Mouse (Mus musculus): Measurements from ENCODE around the gene Alg9. TPM values are rescaled to one million over a fixed set of nuclear protein-coding genes. Genes with fewer than 3 reads are reported as not detected.

Alg9 gene
- polyA plus RNA-seq (2015; fragmentation: Nextera tagmentation; extraction: Ambion mirVana), result 57.9 and 65.7 TPM in 2 replicates

GRCm38 (mm10) chr9:50774991-50775612, at the start of gene Alg9, which contains the start of gene 1110032A03Rik:
Gene Alg9, plus strand, starts transcription at chr9:50775019.
Gene 1110032A03Rik, minus strand, starts transcription at chr9:50775520.
- ATAC-seq, result peak; percentile 88
- Histone ChIP-seq H3K27me3 (replicated peaks; ENCODE audit: control insufficient read depth, insufficient read depth, low read length) (no peaks in the 10 kb centered on the region), H3K9me3 (ENCODE audit: control insufficient read depth, low read length) (no peaks in the 10 kb centered on the region), H3K9ac (ENCODE audit: low read depth, low read length) (peak within 1 kb of the TSS; percentile 97), H3K4me2 (ENCODE audit: low read length) (peak within 1 kb of the TSS; percentile 86), H3K36me3 (ENCODE audit: control insufficient read depth, insufficient read depth, low read length) (peaks cover 4% of the 10 kb centered on the region; the same call in 1 of the 2 replicates), H3K27ac (ENCODE audit: low read depth, low read length) (peak within 1 kb of the TSS; percentile 95), H3K4me1 (ENCODE audit: control insufficient read depth, insufficient read depth, low read depth, low read length) (peaks cover 15% of the 10 kb centered on the region), H3K4me3 (ENCODE audit: low read length) (peak within 1 kb of the TSS; percentile 95)
- WGBS, result 1% methylated on average over 50 of the region's 51 CpGs

DNA sequence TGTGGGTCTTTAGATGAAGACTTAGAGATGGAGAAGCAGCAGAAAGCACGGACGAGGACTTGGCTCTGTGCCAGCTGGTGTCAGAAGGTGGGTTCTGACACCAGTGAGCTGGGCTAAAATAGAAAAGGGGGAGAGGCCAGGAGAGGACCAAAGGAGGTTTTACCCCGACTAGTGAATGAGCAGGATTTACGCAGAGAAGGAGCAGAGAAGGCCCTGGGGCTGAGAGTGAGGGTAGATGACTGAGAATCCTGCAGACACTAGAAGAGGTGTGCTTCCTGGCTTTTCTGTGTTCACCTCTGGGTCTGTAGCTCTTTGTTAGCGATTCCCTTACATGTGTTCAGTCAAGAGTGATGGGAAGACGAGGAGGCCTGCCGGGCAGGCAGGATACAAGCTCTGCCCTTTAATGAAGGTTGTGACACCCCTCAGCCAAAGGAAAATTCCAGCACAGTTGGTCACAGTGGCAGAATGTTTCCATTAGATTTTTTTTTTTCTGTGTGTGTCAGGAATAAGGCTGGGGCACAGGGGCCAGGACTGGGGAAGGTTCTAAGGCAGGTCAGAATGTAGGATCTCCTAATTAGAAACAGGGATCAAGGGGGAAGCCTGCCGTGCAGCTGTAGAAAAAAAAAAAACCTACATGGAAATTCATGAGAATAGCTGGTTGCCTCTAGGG, 48.8 kb upstream of the Alg9 start:
- Histone ChIP-seq H3K4me2 (ENCODE audit: low read length) (peak overlapping the region; percentile 70), H3K9ac (ENCODE audit: low read depth, low read length) (peak overlapping the region; percentile 66), H3K9me3 (ENCODE audit: control insufficient read depth, low read length) (no peaks in the 10 kb centered on the region), H3K27ac (ENCODE audit: low read depth, low read length) (peak overlapping the region; percentile 59; the same call in 1 of the 2 replicates), H3K4me3 (ENCODE audit: low read length) (peak overlapping the region; percentile 63), H3K27me3 (replicated peaks; ENCODE audit: control insufficient read depth, insufficient read depth, low read length) (no peaks in the 10 kb centered on the region), H3K4me1 (ENCODE audit: control insufficient read depth, insufficient read depth, low read depth, low read length) (peaks cover 41% of the 10 kb centered on the region), H3K36me3 (ENCODE audit: control insufficient read depth, insufficient read depth, low read length) (no peaks in the 10 kb centered on the region)
- WGBS, result 24% methylated on average over 8 of the region's 8 CpGs
- no peak for ATAC-seq

GRCm38 (mm10) chr9:50727171-50727924, 47.5 kb upstream of the Alg9 start:
- Histone ChIP-seq H3K36me3 (ENCODE audit: control insufficient read depth, insufficient read depth, low read length) (no peaks in the 10 kb centered on the region), H3K4me1 (ENCODE audit: control insufficient read depth, insufficient read depth, low read depth, low read length) (peaks cover 36% of the 10 kb centered on the region), H3K4me2 (ENCODE audit: low read length) (peak overlapping the region; percentile 70), H3K9me3 (ENCODE audit: control insufficient read depth, low read length) (no peaks in the 10 kb centered on the region), H3K27me3 (replicated peaks; ENCODE audit: control insufficient read depth, insufficient read depth, low read length) (no peaks in the 10 kb centered on the region), H3K27ac (ENCODE audit: low read depth, low read length) (peak overlapping the region; percentile 85), H3K9ac (ENCODE audit: low read depth, low read length) (peak overlapping the region; percentile 66), H3K4me3 (ENCODE audit: low read length) (peak overlapping the region; percentile 63)
- peak; percentile 26 for ATAC-seq
- WGBS, result 3% methylated on average over 29 of the region's 30 CpGs

- H3K27me3 ChIP-seq (replicated peaks; ENCODE audit: control insufficient read depth, insufficient read depth, low read length), result no peaks in the 10 kb centered on the region
- no peaks in the 10 kb centered on the region for H3K9me3 ChIP-seq (ENCODE audit: control insufficient read depth, low read length)
- WGBS, result under 1% methylated on average over 42 of the region's 45 CpGs
- H3K27ac ChIP-seq (ENCODE audit: low read depth, low read length), result peak overlapping the region; percentile 85
- H3K4me2 ChIP-seq (ENCODE audit: low read length), result peak overlapping the region; percentile 70
- ATAC-seq, result peak; percentile 97
- H3K4me1 ChIP-seq (ENCODE audit: control insufficient read depth, insufficient read depth, low read depth, low read length), result peaks cover 32% of the 10 kb centered on the region
- H3K4me3 ChIP-seq (ENCODE audit: low read length), result peak overlapping the region; percentile 63
- no peaks in the 10 kb centered on the region for H3K36me3 ChIP-seq (ENCODE audit: control insufficient read depth, insufficient read depth, low read length)
- peak overlapping the region; percentile 66 for H3K9ac ChIP-seq (ENCODE audit: low read depth, low read length)
Observed at GRCm38 (mm10) chr9:50727925-50728651, 46.7 kb upstream of the Alg9 start.

- Histone ChIP-seq H3K27me3 (replicated peaks; ENCODE audit: control insufficient read depth, insufficient read depth, low read length) (no peaks in the 10 kb centered on the region), H3K9me3 (ENCODE audit: control insufficient read depth, low read length) (no peaks in the 10 kb centered on the region), H3K36me3 (ENCODE audit: control insufficient read depth, insufficient read depth, low read length) (no peaks in the 10 kb centered on the region), H3K27ac (ENCODE audit: low read depth, low read length) (no peak overlapping the region), H3K4me1 (ENCODE audit: control insufficient read depth, insufficient read depth, low read depth, low read length) (peaks cover 19% of the 10 kb centered on the region), H3K9ac (ENCODE audit: low read depth, low read length) (no peak overlapping the region), H3K4me2 (ENCODE audit: low read length) (no peak overlapping the region), H3K4me3 (ENCODE audit: low read length) (no peak overlapping the region)
- WGBS, result 76% methylated on average over 4 of the region's 4 CpGs
- no peak for ATAC-seq
Observed at GRCm38 (mm10) chr9:50729600-50729999, 45.2 kb upstream of the Alg9 start.

- Histone ChIP-seq H3K9me3 (ENCODE audit: control insufficient read depth, low read length) (no peaks in the 10 kb centered on the region), H3K27me3 (replicated peaks; ENCODE audit: control insufficient read depth, insufficient read depth, low read length) (no peaks in the 10 kb centered on the region), H3K4me1 (ENCODE audit: control insufficient read depth, insufficient read depth, low read depth, low read length) (peaks cover 4% of the 10 kb centered on the region; the same call in 1 of the 2 replicates), H3K4me2 (ENCODE audit: low read length) (no peak overlapping the region), H3K9ac (ENCODE audit: low read depth, low read length) (no peak overlapping the region), H3K27ac (ENCODE audit: low read depth, low read length) (no peak overlapping the region), H3K4me3 (ENCODE audit: low read length) (no peak overlapping the region), H3K36me3 (ENCODE audit: control insufficient read depth, insufficient read depth, low read length) (no peaks in the 10 kb centered on the region)
- WGBS, result 6% methylated on average over 4 of the region's 4 CpGs
- ATAC-seq, result no peak
Observed at GRCm38 (mm10) chr9:50732560-50732959, 42.3 kb upstream of the Alg9 start.

GRCm38 (mm10) chr9:50734989-50735388, 39.8 kb upstream of the Alg9 start:
- Histone ChIP-seq H3K27me3 (replicated peaks; ENCODE audit: control insufficient read depth, insufficient read depth, low read length) (no peaks in the 10 kb centered on the region), H3K27ac (ENCODE audit: low read depth, low read length) (no peak overlapping the region), H3K4me3 (ENCODE audit: low read length) (no peak overlapping the region), H3K4me1 (ENCODE audit: control insufficient read depth, insufficient read depth, low read depth, low read length) (peaks cover 6% of the 10 kb centered on the region; the same call in 1 of the 2 replicates), H3K9me3 (ENCODE audit: control insufficient read depth, low read length) (no peaks in the 10 kb centered on the region), H3K4me2 (ENCODE audit: low read length) (peak overlapping the region; percentile 36), H3K9ac (ENCODE audit: low read depth, low read length) (no peak overlapping the region), H3K36me3 (ENCODE audit: control insufficient read depth, insufficient read depth, low read length) (no peaks in the 10 kb centered on the region)
- no peak for ATAC-seq
- WGBS, result 2% methylated on average over 9 of the region's 9 CpGs

GRCm38 (mm10) chr9:50738914-50739870, 35.6 kb upstream of the Alg9 start, which contains the start of gene Dixdc1:
Gene Dixdc1, minus strand, starts transcription at chr9:50739517.
- Histone ChIP-seq H3K4me1 (ENCODE audit: control insufficient read depth, insufficient read depth, low read depth, low read length) (peaks cover 6% of the 10 kb centered on the region; the same call in 1 of the 2 replicates), H3K27ac (ENCODE audit: low read depth, low read length) (no peak within 1 kb of the TSS), H3K9me3 (ENCODE audit: control insufficient read depth, low read length) (no peaks in the 10 kb centered on the region), H3K36me3 (ENCODE audit: control insufficient read depth, insufficient read depth, low read length) (no peaks in the 10 kb centered on the region), H3K4me3 (ENCODE audit: low read length) (peak within 1 kb of the TSS; percentile 44), H3K9ac (ENCODE audit: low read depth, low read length) (peak within 1 kb of the TSS; percentile 41; the same call in 1 of the 2 replicates), H3K4me2 (ENCODE audit: low read length) (peak within 1 kb of the TSS; percentile 72), H3K27me3 (replicated peaks; ENCODE audit: control insufficient read depth, insufficient read depth, low read length) (no peaks in the 10 kb centered on the region)
- whole genome bisulfite sequencing, result 12% methylated on average over 36 of the region's 36 CpGs
- peak; percentile 98 for ATAC-seq
